Mouse (Mus musculus): ENCODE results near the gene Mlc1.

Mlc1 gene

GRCm38 (mm10) chr15:88978281-88979137, at the start of gene Mlc1:
Gene Mlc1 (minus strand): TSS chr15:88979007.
- no peak for DNase-seq

GRCm38 (mm10) chr15:89020492-89020891, 41.7 kb upstream of the Mlc1 start:
- DNase-seq = no peak

GRCm38 (mm10) chr15:89020085-89020484, 41.3 kb upstream of the Mlc1 start:
- no peak for DNase-seq

GRCm38 (mm10) chr15:89016722-89017121, 37.9 kb upstream of the Mlc1 start:
- no peak for DNase-seq

GRCm38 (mm10) chr15:89007781-89008180, 29.0 kb upstream of the Mlc1 start:
- DNase-seq = no peak

GRCm38 (mm10) chr15:89007002-89007401, 28.2 kb upstream of the Mlc1 start:
- no peak for DNase-seq

DNA sequence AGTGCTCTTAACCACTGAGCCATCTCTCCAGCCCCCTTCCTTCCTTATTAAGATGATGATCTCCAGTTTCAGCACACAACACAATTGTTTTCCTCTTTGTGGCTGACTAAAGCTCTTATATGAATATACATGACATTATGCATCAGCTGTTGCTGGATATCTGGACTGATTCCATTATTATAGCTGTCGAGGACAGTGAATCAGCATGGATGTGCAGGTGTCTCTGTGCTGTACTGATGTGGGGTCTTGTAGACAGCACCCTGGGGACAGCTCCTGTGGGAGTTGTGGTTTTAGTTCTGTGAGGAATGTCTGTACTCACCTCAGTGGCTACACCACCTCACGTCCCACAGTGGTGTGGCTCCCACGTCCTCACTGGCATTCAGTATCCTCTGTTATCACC, 22.4 kb upstream of the Mlc1 start:
- no peak for DNase-seq

DNA sequence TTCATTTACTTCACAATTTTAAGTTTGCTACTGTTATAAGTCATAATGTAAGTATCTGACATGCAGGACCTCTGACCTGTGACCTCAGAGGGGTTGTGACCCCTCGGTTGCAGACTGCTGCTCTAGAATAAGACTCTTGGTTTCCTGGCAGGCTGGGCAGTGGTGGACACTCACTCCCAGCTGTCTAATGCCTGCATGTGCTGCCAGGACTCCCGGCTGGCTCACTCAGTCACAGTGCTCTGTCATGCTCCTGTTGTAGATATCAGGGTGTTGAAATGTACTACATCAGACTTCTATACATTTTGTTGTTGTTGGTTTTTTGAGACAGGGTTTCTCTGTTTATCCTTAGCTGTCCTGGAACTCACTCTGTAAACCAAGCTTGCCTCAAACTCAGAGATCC, 21.6 kb upstream of the Mlc1 start:
- DNase-seq = no peak

DNA sequence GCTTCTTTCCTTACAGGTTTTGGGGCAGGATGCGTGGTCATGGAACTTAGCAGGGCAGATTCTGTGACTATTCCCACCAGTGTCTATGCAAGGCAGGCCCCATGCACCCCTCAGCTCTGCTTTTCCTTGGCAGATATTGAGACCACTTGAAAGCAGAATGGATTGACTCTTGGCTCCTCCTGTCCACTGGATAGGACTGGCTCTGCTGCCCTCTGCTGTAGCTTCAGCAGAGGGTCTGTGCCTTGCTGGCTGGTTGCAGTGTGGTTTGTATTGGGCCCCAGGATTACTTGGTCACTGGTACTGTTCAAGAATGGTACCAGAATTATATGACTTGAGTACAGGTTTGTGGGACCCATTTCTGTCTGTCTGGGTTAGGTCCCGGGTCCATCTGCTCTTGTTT, 20.3 kb upstream of the Mlc1 start:
- DNase-seq = no peak

DNA sequence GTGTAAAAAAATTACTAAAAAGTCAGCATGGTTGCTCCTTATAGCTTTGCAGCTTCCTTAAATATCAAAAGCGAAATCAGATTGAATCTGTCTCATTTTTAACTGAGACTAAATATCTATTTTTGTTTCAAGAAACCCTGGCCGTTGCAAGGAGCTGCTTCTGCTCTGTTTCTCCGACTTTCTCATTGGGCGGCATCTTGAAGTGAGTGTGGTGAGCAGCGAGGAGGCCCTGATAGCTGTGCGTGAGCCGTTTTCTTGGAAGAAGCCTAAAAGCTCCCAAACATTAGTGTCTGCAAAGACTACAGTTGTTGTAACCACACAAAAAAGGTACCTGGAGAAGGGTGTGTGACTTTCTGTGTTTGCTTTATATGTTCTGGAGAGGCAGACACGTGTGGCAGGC, 19.8 kb upstream of the Mlc1 start:
- DNase-seq = no peak

DNA sequence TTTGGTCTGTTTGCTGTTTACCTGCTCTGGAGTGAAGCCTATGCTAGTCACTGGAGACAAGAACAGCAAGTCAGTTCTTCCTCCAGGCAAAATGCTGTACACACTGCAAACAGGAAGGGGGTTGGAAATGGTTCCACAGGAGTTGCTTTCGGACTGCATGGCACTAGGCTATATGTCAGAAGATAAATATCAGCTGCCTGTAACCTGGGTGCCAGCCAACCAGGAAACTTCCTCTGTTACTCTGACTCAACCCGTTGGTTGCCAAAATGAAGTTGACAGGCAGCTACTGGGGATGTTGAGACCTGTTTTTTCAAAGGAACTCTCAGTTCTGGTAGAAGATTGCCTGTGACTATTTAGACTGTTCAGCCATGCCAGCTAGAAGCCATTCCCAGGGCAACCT, 10.4 kb upstream of the Mlc1 start:
- no peak for DNase-seq

DNA sequence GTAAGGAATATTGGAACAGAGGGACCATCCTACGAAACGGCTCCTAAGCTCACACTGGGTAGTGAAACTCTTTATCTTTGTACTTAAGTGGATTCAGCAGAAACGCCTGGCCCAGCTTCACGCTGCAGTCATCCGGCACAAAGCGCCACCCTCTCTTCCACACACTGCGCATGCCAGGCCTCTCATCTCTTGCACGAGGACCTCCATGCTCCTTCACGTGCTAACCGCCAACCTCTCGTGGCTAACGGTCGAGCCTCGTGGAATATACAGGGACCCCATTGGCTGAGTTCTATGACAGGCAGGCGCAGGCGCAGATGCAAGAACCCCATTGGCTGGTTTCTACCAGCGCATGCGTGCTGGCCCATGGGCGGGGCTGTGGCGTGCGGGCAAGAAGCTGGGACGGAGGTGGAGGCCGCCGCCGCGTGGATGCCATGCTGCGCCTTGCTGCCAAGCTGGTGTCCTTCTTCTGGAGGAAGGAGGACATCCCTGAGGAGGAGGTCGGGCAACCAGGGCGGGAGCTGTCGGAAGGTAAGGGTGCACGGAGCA, 3.8 kb upstream of the Mlc1 start, which contains the start of gene Mov10l1:
TSS of gene Mov10l1 (plus strand) at position 376 of the 546 bp plus-strand sequence.
- no peak for DNase-seq

GRCm38 (mm10) chr15:88979138-88979446, 285 bp upstream of the Mlc1 start:
- no peak for DNase-seq

- no peak for DNase-seq
Observed at GRCm38 (mm10) chr15:88972300-88972699, 6.5 kb downstream of the Mlc1 start.

GRCm38 (mm10) chr15:88964070-88964578, 14.7 kb downstream of the Mlc1 start:
- no peak for DNase-seq

- DNase-seq = no peak
Observed at GRCm38 (mm10) chr15:88957522-88957921, 21.3 kb downstream of the Mlc1 start.

DNA sequence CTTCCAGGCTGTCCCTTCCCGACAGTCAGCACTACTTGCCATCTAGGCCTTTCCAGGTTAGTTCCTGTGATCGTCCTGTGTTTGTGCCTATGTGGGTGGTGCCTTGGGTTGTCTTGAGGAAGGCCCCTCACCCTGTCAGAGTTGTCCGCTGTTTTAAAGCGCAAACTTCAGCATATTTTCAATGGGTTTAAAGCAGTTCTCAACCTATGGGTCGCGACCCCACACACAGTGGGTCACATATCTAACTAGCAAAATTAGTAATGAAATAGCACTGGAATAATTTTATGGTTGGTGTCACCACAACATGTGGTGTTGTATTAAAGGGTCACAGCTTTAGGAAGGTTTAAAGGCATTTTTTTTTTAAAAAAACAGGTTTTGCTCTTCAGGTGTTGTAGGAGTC, 23.5 kb downstream of the Mlc1 start:
- DNase-seq = no peak

DNA sequence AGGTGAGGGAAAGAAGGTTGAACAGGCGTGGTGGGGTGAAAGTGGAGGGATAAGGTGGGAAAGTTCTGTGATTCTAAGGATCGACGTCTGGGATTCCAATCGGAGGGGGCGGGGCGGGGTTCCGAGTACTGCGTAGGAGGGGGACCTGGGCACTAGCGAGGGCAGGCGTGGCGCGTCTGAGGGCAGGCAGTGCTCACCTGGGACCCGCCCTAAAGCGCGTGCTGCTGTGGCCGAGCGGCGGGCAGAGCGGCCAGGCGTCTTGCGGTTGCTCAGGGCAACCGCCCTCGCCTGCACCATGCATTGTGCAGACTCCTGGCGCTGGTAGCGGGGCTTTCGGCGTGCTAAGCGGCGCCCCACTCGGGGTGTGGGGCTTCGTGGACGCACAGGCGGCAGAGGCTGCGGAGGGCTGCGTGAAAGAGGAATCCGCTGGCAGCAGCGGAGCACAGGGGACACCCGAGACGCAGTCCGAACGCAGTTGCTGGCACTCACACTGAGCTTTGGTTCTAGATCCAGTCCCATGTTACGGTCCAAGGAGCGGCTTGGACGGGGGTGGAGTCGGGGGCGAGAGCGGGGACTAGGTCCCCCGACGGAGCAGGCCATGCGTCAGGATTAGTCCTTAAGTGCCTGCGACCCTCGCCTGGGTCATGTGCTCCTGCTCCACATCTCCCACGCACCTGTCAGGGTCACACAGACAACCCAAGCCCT, 24.3 kb downstream of the Mlc1 start, which contains the start of gene Ttll8:
TSS of gene Ttll8 (minus strand) at position 51 of the 705 bp plus-strand sequence.
- no peak for DNase-seq

- no peak for DNase-seq
Observed at GRCm38 (mm10) chr15:88951246-88951645, 27.6 kb downstream of the Mlc1 start.

DNA sequence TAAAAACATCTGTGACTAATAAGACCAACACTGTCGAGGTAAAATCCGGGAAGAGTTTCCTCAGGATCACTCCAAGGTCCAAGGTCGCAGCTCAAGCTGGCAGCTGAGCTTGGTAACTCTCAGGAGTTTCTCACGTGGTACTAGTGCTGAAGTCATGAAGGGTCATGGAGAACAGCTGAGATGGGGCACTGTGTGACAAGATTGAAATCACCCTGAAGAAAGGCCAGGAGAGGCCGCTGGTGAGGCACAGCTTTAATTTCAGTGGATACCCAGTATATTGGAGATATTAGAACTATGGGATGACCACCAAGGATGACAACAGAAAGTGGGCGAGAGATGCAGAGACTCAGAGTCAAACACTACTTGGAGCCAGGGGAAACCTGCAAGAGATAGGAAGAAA, 32.0 kb downstream of the Mlc1 start:
- no peak for DNase-seq

DNA sequence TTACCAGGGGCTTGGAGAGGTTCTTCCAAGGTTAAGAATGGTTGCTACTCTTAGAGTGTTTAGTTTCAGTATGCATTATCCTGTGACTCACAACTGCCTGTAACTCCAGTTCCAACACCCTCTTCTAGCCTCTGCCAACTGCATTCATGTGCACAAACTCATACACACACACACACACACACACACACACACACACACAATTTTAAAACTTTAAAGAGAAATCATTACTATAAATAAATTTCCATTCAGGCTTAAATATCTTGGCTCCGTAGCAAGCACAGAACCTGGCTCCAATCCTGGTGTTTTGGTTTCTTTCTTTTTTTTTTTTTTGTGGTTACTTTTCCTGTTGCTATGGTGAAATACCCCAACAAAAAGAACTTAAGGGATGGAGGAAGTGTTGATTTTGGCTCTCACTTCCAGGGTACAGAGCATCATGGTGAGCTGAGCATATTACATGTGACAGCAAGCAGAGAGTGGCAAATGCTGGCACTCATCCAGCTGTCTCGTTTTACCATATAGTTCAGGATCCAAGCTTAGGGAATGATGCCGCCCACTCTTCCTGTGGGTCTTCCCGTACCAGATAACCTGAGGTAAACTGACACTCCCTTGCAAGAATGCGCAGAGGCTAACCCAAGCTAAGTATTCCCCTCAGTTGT, 34.8 kb downstream of the Mlc1 start:
- DNase-seq = no peak

- no peak for DNase-seq
Observed at GRCm38 (mm10) chr15:88942783-88943182, 36.0 kb downstream of the Mlc1 start.

GRCm38 (mm10) chr15:88937291-88937650, 41.5 kb downstream of the Mlc1 start:
- no peak for DNase-seq

Data from B cell, adult 2 months (primary cell).